In the genomic region with DNA sequence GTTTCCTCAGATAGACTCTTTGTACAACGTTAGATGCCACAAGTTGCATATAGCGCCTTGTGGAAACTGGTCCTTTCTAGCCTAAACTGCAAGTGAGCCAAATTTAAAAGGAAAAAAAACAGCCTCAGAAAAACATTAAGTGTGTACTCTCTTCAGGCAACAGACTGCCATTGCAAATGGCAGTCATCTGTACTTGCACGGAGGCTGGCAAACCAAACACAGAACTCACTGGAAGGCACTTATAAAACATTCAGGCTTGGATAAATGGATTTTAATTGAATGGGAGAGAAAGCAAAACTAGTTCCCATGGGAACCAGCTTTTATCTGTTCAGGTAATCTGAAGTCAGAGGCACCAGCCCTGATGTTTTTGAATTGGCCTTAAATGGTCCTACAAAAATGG, we compare ENCODE assay signal across 27 mouse cellular contexts.
"Had no signal": no experiment of that assay in that cellular context is flagged by ENCODE, and none has a peak within 500 bp of the region (broad histone marks: within the 10 kb centered on the region; RNA-seq: fewer than 3 reads in every experiment).

No protein-coding gene starts in this region.

- H3K9ac ChIP-seq: heart, embryonic 12.5 days; hindbrain, embryonic 12.5 days; hindbrain, embryonic 14.5 days; intestine, embryonic 15.5 days; limb, embryonic 12.5 days; liver, embryonic 13.5 days; liver, embryonic 15.5 days had no signal

- H3K9me3 ChIP-seq: heart, embryonic 10.5 days; heart, embryonic 12.5 days; hindbrain, embryonic 10.5 days; hindbrain, embryonic 12.5 days; intestine, embryonic 15.5 days; limb, embryonic 10.5 days; limb, embryonic 12.5 days; liver, embryonic 13.5 days; liver, embryonic 15.5 days had no signal

- H3K4me2 ChIP-seq: heart, embryonic 12.5 days; hindbrain, embryonic 12.5 days; hindbrain, embryonic 14.5 days; intestine, embryonic 15.5 days; limb, embryonic 12.5 days; liver, embryonic 11.5 days; liver, embryonic 13.5 days; liver, embryonic 15.5 days had no signal

- H3K36me3 ChIP-seq: heart, embryonic 10.5 days; heart, embryonic 12.5 days; hindbrain, embryonic 10.5 days; hindbrain, embryonic 12.5 days; intestine, embryonic 15.5 days; limb, embryonic 10.5 days; limb, embryonic 12.5 days; liver, embryonic 13.5 days; liver, embryonic 15.5 days had no signal

- DNase-seq: gastrocnemius, adult 2 months; gastrocnemius, postnatal 10 days; gastrocnemius, postnatal 25 days; heart, adult 18-20 months; heart, postnatal 10 days; heart, postnatal 4 days; kidney, adult 18-20 months; kidney, adult 8-10 months; kidney, postnatal 10 days; kidney, postnatal 25 days; kidney, postnatal 4 days; liver; liver, embryonic 13.5 days had no signal

- H3K27ac ChIP-seq: gastrocnemius, adult 2 months; heart, embryonic 10.5 days; hindbrain, embryonic 10.5 days; hindbrain, embryonic 12.5 days; hindbrain, embryonic 14.5 days; intestine, embryonic 15.5 days; left cerebral cortex, adult 2 months; limb, embryonic 10.5 days; limb, embryonic 12.5 days; liver, embryonic 13.5 days; liver, embryonic 15.5 days had no signal

- ATAC-seq: hindbrain, embryonic 16.5 days; inflammation-experienced regulatory T-cells, adult 6 months; intestine, embryonic 15.5 days; intestine, postnatal 0 days had no signal

- H3K27me3 ChIP-seq: heart, embryonic 12.5 days; hindbrain, embryonic 12.5 days; intestine, embryonic 15.5 days; limb, embryonic 12.5 days; liver, embryonic 13.5 days; liver, embryonic 15.5 days had no signal

- H3K4me3 ChIP-seq: gastrocnemius, adult 2 months; heart, embryonic 10.5 days; heart, embryonic 12.5 days; hindbrain, embryonic 10.5 days; hindbrain, embryonic 12.5 days; intestine, embryonic 15.5 days; left cerebral cortex, adult 2 months; limb, embryonic 10.5 days; limb, embryonic 12.5 days; liver, embryonic 13.5 days; liver, embryonic 15.5 days had no signal

- H3K4me1 ChIP-seq: heart, embryonic 10.5 days; heart, embryonic 12.5 days; hindbrain, embryonic 12.5 days; intestine, embryonic 15.5 days; limb, embryonic 10.5 days; limb, embryonic 12.5 days; liver, embryonic 13.5 days; liver, embryonic 15.5 days had no signal
